Mouse (Mus musculus) ES-E14 (cell line): ENCODE data around the gene Wnt2b.

Experiments used
- HCFC1 ChIP-seq: IDR thresholded peaks from 2 replicates; pipeline ENCODE4 v1.6.1; 2012; ENCODE audit warnings: low read length, inconsistent platforms, borderline replicate concordance; ENCODE audit not compliant: insufficient read depth
- ZC3H11A ChIP-seq: IDR thresholded peaks from 2 replicates; pipeline ENCODE4 v1.6.1; 2012; ENCODE audit warnings: low read depth, mild to moderate bottlenecking, inconsistent platforms, low read length, borderline replicate concordance
- ZNF384 ChIP-seq: IDR thresholded peaks from 2 replicates; pipeline ENCODE4 v1.6.1; 2012; ENCODE audit warnings: low read depth, low read length, inconsistent platforms

GRCm38 (mm10) chr3:104954551-104954950, 7.2 kb downstream of the Wnt2b start:
- no peak for TF ChIP-seq HCFC1
- TF ChIP-seq ZNF384, result no peak
- TF ChIP-seq ZC3H11A, result no peak
